Mouse (Mus musculus) frontal cortex, adult 2 months (tissue): ENCODE measurements around the gene Cep164. TPM values are rescaled to one million over a fixed set of nuclear protein-coding genes. Genes with fewer than 3 reads are reported as not detected.

Source experiments
- DNase-seq, 2 experiments: peaks; one replicate each; pipeline ENCODE4 v3.0.0; 2022; ENCODE audit warnings: low spot score in 1 of 2; ENCODE audit errors: extremely low spot score in 1 of 2
- polyA plus RNA-seq: library from polyadenylated mRNA; depleted of rRNA; stranded (reverse); fragments of >200 nt; gene quantifications from 2 replicates; pipeline ENCODE4 v1.2.3, GENCODE M21; 2012

The Cep164 gene
- polyA plus RNA-seq, 1 experiment, result 26.1 TPM

GRCm38 (mm10) chr9:45839139-45839981, 10.9 kb upstream of the Cep164 start:
- DNase-seq, result no peak

GRCm38 (mm10) chr9:45838434-45839138, 10.1 kb upstream of the Cep164 start, which contains the start of gene Bace1:
Bace1 (plus strand) TSS chr9:45838580.
- DNase-seq, result peak; percentile 81 to 94

- DNase-seq, result no peak
Measured at GRCm38 (mm10) chr9:45838069-45838433, 9.6 kb upstream of the Cep164 start.

GRCm38 (mm10) chr9:45833461-45833860, 5.0 kb upstream of the Cep164 start:
- DNase-seq, result no peak

GRCm38 (mm10) chr9:45832898-45833297, 4.4 kb upstream of the Cep164 start:
- DNase-seq, result no peak

- DNase-seq, result peak in 1 of 2 experiments; percentile 78
Measured at GRCm38 (mm10) chr9:45829107-45829506, 616 bp upstream of the Cep164 start.

- no peak for DNase-seq
Measured at GRCm38 (mm10) chr9:45827663-45828290, 714 bp downstream of the Cep164 start.

- no peak for DNase-seq
Measured at GRCm38 (mm10) chr9:45818406-45819011, 10.0 kb downstream of the Cep164 start.

GRCm38 (mm10) chr9:45815525-45815924, 13.0 kb downstream of the Cep164 start:
- DNase-seq, result no peak

- peak; percentile 55 to 75 for DNase-seq
Measured at GRCm38 (mm10) chr9:45815113-45815512, 13.4 kb downstream of the Cep164 start.

- no peak for DNase-seq
Measured at GRCm38 (mm10) chr9:45811946-45812345, 16.5 kb downstream of the Cep164 start.

GRCm38 (mm10) chr9:45807761-45808160, 20.7 kb downstream of the Cep164 start:
- no peak for DNase-seq

- no peak for DNase-seq
Measured at GRCm38 (mm10) chr9:45807337-45807736, 21.2 kb downstream of the Cep164 start.

GRCm38 (mm10) chr9:45806847-45807246, 21.6 kb downstream of the Cep164 start:
- no peak for DNase-seq

- no peak for DNase-seq
Measured at GRCm38 (mm10) chr9:45803070-45803774, 25.3 kb downstream of the Cep164 start.

GRCm38 (mm10) chr9:45799402-45799801, 29.1 kb downstream of the Cep164 start:
- DNase-seq, result peak in 1 of 2 experiments; percentile 27

GRCm38 (mm10) chr9:45798467-45799164, 29.9 kb downstream of the Cep164 start:
- peak in 1 of 2 experiments; percentile 43 for DNase-seq

GRCm38 (mm10) chr9:45797271-45797670, 31.2 kb downstream of the Cep164 start:
- DNase-seq, result no peak

- no peak for DNase-seq
Measured at GRCm38 (mm10) chr9:45795722-45796121, 32.8 kb downstream of the Cep164 start.

GRCm38 (mm10) chr9:45793697-45794096, 34.8 kb downstream of the Cep164 start:
- DNase-seq, result peak in 1 of 2 experiments; percentile 6
